Mouse (Mus musculus): ENCODE measurements at regions not wholly inside any gene's neighbourhood (a gene's known extent, or its start where the extent isn't known, plus 50 kb on each side); places are given as distances from the start of the nearest gene placed in this dataset.

DNA sequence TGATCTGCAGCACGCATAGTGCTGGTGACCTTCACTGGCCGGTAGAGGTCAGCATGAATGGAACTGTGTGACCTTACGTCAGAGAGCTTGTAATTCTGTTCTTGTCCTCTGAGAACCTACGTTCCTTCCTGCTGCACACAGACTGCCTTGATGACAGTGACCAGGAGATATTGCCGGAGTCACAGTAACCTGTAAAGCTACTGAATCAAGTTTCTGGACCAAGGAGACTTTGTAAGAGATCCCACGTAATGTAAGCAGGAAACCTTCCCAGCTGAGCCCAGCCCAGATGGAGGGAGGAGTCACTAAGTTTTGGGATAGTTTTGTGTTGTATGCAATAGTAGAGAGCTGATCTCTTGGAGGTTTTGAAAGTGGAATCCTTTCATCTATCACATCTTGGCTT, 117.4 kb upstream of the Lyplal1 start:
- TF ChIP-seq POLR2A (IDR thresholded peaks at IDR 0.05; ENCODE audit: borderline replicate concordance, low read depth, low read length) (no peak), CTCF (IDR thresholded peaks at IDR 0.05; ENCODE audit: low read depth, low read length) (no peak)
